Mouse (Mus musculus): ENCODE measurements around the gene Cct5. TPM values are rescaled to one million over a fixed set of nuclear protein-coding genes. Genes with fewer than 3 reads are reported as not detected.

Gene Cct5
- polyA plus RNA-seq, 1 experiment from 2014 or later, result 401 TPM

- Histone ChIP-seq H3K27me3 (replicated peaks) (no peaks in the 10 kb centered on the region), H3K36me3 (no peaks in the 10 kb centered on the region), H3K4me2 (peak overlapping the region; percentile 22; the same call in 1 of the 2 replicates), H3K9ac (0 out of 2 replicates have a peak overlapping the region, but pooled peaks have one; percentile 32), H3K4me1 (replicated peaks) (peaks cover 42% of the 10 kb centered on the region), H3K27ac (ENCODE audit: poor library complexity, severe bottlenecking) (peak overlapping the region; percentile 72), H3K9me3 (replicated peaks) (no peaks in the 10 kb centered on the region), H3K4me3 (no peak overlapping the region)
- no peak for ATAC-seq (ENCODE audit: insufficient number of reproducible peaks, low FRiP score)
- WGBS, result 12% methylated on average over 10 of the region's 10 CpGs
Observed at GRCm38 (mm10) chr15:31542013-31542958, 59.3 kb downstream of the Cct5 start.

Other genes starting within 250 kb of the Cct5 start
- gene Ankrd33b, start 234.1 kb downstream of the Cct5 start, polyA plus RNA-seq (2016; fragmentation: Nextera tagmentation; extraction: Ambion mirVana), result 1.7 and 2.1 TPM in 2 replicates
- gene Ropn1l, start 148.1 kb downstream of the Cct5 start, polyA plus RNA-seq (2016; fragmentation: Nextera tagmentation; extraction: Ambion mirVana), result 2.2 and 2.5 TPM in 2 replicates
- 41.3 and 41.9 TPM in 2 replicates for gene March6, start 70.8 kb downstream of the Cct5 start, polyA plus RNA-seq (2016; fragmentation: Nextera tagmentation; extraction: Ambion mirVana)
- gene Cmbl, start 36.4 kb downstream of the Cct5 start, polyA plus RNA-seq (2016; fragmentation: Nextera tagmentation; extraction: Ambion mirVana), result 6.6 and 8.0 TPM in 2 replicates
- gene Fam173b, start within 50 bp of the Cct5 start, polyA plus RNA-seq (2016; fragmentation: Nextera tagmentation; extraction: Ambion mirVana), result 12.7 TPM in 2 replicates